10 mouse cellular contexts compared by ENCODE assay signal in genomic region chr3:149426023-149426759, GRCm38 (mm10).
DNase-seq lines count a peak whose midpoint lies in the region; ATAC-seq lines count a peak whose summit lies in the region.
"Had no signal": no experiment of that assay in that cellular context is flagged by ENCODE, and none has a peak within 500 bp of the region (broad histone marks: within the 10 kb centered on the region; RNA-seq: fewer than 3 reads in every experiment).

No protein-coding gene starts in this region.

- 60% methylated on average over 18 of the region's 18 CpGs for WGBS in embryonic facial prominence, embryonic 14.5 days
- 82% methylated on average over 18 of the region's 18 CpGs for WGBS in embryonic facial prominence, embryonic 10.5 days
- 51% methylated on average over 18 of the region's 18 CpGs for WGBS in neural tube, embryonic 15.5 days

- H3K4me3 ChIP-seq in embryonic facial prominence, embryonic 14.5 days (ENCODE audit: low read depth, low read length) = no peak overlapping the region
- no peak overlapping the region for H3K4me3 ChIP-seq in embryonic facial prominence, embryonic 10.5 days
- no peak overlapping the region for H3K4me3 ChIP-seq in neural tube, embryonic 15.5 days (replicated peaks)

- no peak overlapping the region for H3K27ac ChIP-seq in embryonic facial prominence, embryonic 14.5 days (replicated peaks; ENCODE audit: low read depth, low read length)
- H3K27ac ChIP-seq in embryonic facial prominence, embryonic 10.5 days (replicated peaks) = no peak overlapping the region
- H3K27ac ChIP-seq in neural tube, embryonic 15.5 days (replicated peaks) = no peak overlapping the region

- DNase-seq in embryonic facial prominence, embryonic 14.5 days (ENCODE audit: low spot score) = no peak
- no peak for DNase-seq in embryonic facial prominence, embryonic 10.5 days (ENCODE audit: low spot score)
- DNase-seq in neural tube, embryonic 10.5 days (ENCODE audit: extremely low spot score, low spot score) = no peak
- no peak for DNase-seq in urinary bladder, postnatal 36 days (ENCODE audit: low spot score in 2 of 2)
- DNase-seq in urinary bladder, adult 2 months (ENCODE audit: low spot score) = no peak
- DNase-seq: kidney, adult 11 months; lung, embryonic 14.5 days had no signal

- H3K9ac ChIP-seq in embryonic facial prominence, embryonic 14.5 days (ENCODE audit: low read depth, low read length) = no peak overlapping the region
- H3K9ac ChIP-seq in neural tube, embryonic 15.5 days (replicated peaks) = no peak overlapping the region
- H3K9ac ChIP-seq: lung, embryonic 14.5 days had no signal

- no peaks in the 10 kb centered on the region for H3K36me3 ChIP-seq in embryonic facial prominence, embryonic 14.5 days (ENCODE audit: control insufficient read depth, insufficient read depth, low read length)
- H3K36me3 ChIP-seq in embryonic facial prominence, embryonic 10.5 days (replicated peaks) = no peaks in the 10 kb centered on the region
- H3K36me3 ChIP-seq in neural tube, embryonic 15.5 days = no peaks in the 10 kb centered on the region

- no peak for ATAC-seq in embryonic facial prominence, embryonic 14.5 days (ENCODE audit: low read depth)
- no peak for ATAC-seq in neural tube, embryonic 15.5 days (ENCODE audit: low FRiP score)
- peak; percentile 81 for ATAC-seq in megakaryocyte, adult 5-6 weeks (ENCODE audit: poor library complexity, severe bottlenecking)
- peak; percentile 26; the same call in 1 of the 2 replicates for ATAC-seq in neutrophil, adult 5-6 weeks (ENCODE audit: extremely low read depth, insufficient number of reproducible peaks, low FRiP score, poor library complexity, severe bottlenecking)

- H3K27me3 ChIP-seq in embryonic facial prominence, embryonic 14.5 days (replicated peaks; ENCODE audit: control insufficient read depth, insufficient read depth, low read length) = no peaks in the 10 kb centered on the region
- no peaks in the 10 kb centered on the region for H3K27me3 ChIP-seq in embryonic facial prominence, embryonic 10.5 days (replicated peaks; ENCODE audit: low read depth, poor library complexity, severe bottlenecking)
- no peaks in the 10 kb centered on the region for H3K27me3 ChIP-seq in neural tube, embryonic 15.5 days (replicated peaks)

- H3K4me2 ChIP-seq in embryonic facial prominence, embryonic 14.5 days (ENCODE audit: low read depth, low read length) = 0 out of 2 replicates have a peak overlapping the region, but pooled peaks have one; percentile 8
- peak overlapping the region; percentile 24 for H3K4me2 ChIP-seq in neural tube, embryonic 15.5 days
- H3K4me2 ChIP-seq: lung, embryonic 14.5 days had no signal

- H3K4me1 ChIP-seq in embryonic facial prominence, embryonic 14.5 days (ENCODE audit: control insufficient read depth, insufficient read depth, low read length) = no peaks in the 10 kb centered on the region
- 0 out of 2 replicates have a peak, but pooled peaks cover 5% of the 10 kb centered on the region for H3K4me1 ChIP-seq in embryonic facial prominence, embryonic 10.5 days
- H3K4me1 ChIP-seq in neural tube, embryonic 15.5 days = peaks cover 6% of the 10 kb centered on the region; the same call in 1 of the 2 replicates

- no peaks in the 10 kb centered on the region for H3K9me3 ChIP-seq in embryonic facial prominence, embryonic 14.5 days (ENCODE audit: control insufficient read depth, low read length)
- no peaks in the 10 kb centered on the region for H3K9me3 ChIP-seq in embryonic facial prominence, embryonic 10.5 days
- no peaks in the 10 kb centered on the region for H3K9me3 ChIP-seq in neural tube, embryonic 15.5 days (replicated peaks)

Comparison
In these comparisons a context has a peak if more than half of its experiments do, and no peak if none do; other contexts are left out.
1. ATAC-seq: peak in megakaryocyte, adult 5-6 weeks (single experiment) and neutrophil, adult 5-6 weeks (single experiment); none in embryonic facial prominence, embryonic 14.5 days (single experiment) and neural tube, embryonic 15.5 days (single experiment).